Mouse (Mus musculus) bone marrow, adult 2 months (tissue): ENCODE measurements around the gene Palmd. TPM values are rescaled to one million over a fixed set of nuclear protein-coding genes. Genes with fewer than 3 reads are reported as not detected.

Experiments
- H3K27ac ChIP-seq: fragments of 200-500 bp; 2 replicates; pipeline ENCODE4 v1.5.1; 2012; ENCODE audit warnings: low read depth, mild to moderate bottlenecking, control low read depth, inconsistent platforms, low read length; ENCODE audit not compliant: control insufficient read depth, poor library complexity, insufficient read depth
- H3K4me1 ChIP-seq: fragments of 200-500 bp; 2 replicates; pipeline ENCODE4 v1.6.1; 2011; ENCODE audit warnings: low read length; ENCODE audit not compliant: control insufficient read depth, insufficient read depth
- H3K4me3 ChIP-seq: fragments of 200-500 bp; replicated peaks from 2 replicates; pipeline ENCODE3; 2011; ENCODE audit warnings: mild to moderate bottlenecking, low read depth, low read length, control low read depth; ENCODE audit not compliant: control insufficient read depth
- CTCF ChIP-seq: fragments of 200-500 bp; IDR thresholded peaks from 2 replicates; pipeline ENCODE4 v1.5.1; 2011; ENCODE audit warnings: low read length, control low read depth; ENCODE audit not compliant: control insufficient read depth, insufficient read depth
- POLR2A ChIP-seq: fragments of 200-500 bp; IDR thresholded peaks from 2 replicates; pipeline ENCODE4 v1.6.1; 2011; ENCODE audit warnings: low read depth, mild to moderate bottlenecking, control low read depth, low read length, borderline replicate concordance; ENCODE audit not compliant: control insufficient read depth
- WGBS: fragments of 180-500 bp; shearing (Covaris S2); methylation state at CpG from one replicate; pipeline ENCODE4 v1.1.7; 2018; 5-methylcytosine and 5-hydroxymethylcytosine counted together
- polyA plus RNA-seq: library from polyadenylated mRNA; stranded (reverse); fragments of >200 nt; gene quantifications from 2 replicates; pipeline ENCODE4 v1.2.4, GENCODE M21; 2011; ENCODE audit warnings: low replicate concordance; ENCODE audit not compliant: missing spikeins, insufficient read depth, insufficient read length

Gene Palmd
- polyA plus RNA-seq: 1.6 and 4.1 TPM in 2 replicates

GRCm38 (mm10) chr3:116968540-116968997, at the start of gene Palmd:
Gene Palmd (minus strand): TSS chr3:116968987.
- 16% methylated on average over 17 of the region's 17 CpGs for WGBS
- H3K4me3 ChIP-seq: no peak within 1 kb of the TSS
- no peak within 1 kb of the TSS for H3K27ac ChIP-seq
- H3K4me1 ChIP-seq: no peaks in the 10 kb centered on the region
- TF ChIP-seq POLR2A: no peak
- TF ChIP-seq CTCF: no peak

GRCm38 (mm10) chr3:117010182-117010581, 41.4 kb upstream of the Palmd start:
- no peak overlapping the region for H3K4me3 ChIP-seq
- WGBS: 68% methylated on average over 6 of the region's 6 CpGs
- no peaks in the 10 kb centered on the region for H3K4me1 ChIP-seq
- TF ChIP-seq CTCF (no peak), POLR2A (no peak)
- H3K27ac ChIP-seq: no peak overlapping the region

DNA sequence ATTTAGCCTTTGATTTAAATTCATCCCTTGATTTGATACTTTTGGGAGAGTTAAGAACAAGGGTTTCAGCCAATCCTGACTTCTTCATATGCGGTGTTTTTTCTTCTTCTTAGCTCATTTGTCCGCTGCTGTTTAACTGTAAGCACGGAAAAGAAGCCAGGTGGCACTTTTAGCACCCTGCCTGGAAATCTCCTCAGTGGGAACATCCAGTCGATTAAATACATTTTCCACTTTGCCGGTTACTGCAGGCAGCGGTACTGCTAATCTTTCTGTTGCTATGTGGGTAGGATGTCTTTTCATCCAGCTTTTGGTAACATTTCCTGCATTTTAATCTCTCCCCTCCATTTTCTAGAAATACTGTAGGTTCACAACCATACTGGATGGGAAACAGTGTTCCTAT, 38.6 kb upstream of the Palmd start:
- H3K4me3 ChIP-seq: no peak overlapping the region
- WGBS: 85% methylated on average over 6 of the region's 6 CpGs
- H3K27ac ChIP-seq: no peak overlapping the region
- no peaks in the 10 kb centered on the region for H3K4me1 ChIP-seq
- no peak for TF ChIP-seq CTCF
- TF ChIP-seq POLR2A: no peak

GRCm38 (mm10) chr3:117006636-117007035, 37.8 kb upstream of the Palmd start:
- no peak overlapping the region for H3K27ac ChIP-seq

DNA sequence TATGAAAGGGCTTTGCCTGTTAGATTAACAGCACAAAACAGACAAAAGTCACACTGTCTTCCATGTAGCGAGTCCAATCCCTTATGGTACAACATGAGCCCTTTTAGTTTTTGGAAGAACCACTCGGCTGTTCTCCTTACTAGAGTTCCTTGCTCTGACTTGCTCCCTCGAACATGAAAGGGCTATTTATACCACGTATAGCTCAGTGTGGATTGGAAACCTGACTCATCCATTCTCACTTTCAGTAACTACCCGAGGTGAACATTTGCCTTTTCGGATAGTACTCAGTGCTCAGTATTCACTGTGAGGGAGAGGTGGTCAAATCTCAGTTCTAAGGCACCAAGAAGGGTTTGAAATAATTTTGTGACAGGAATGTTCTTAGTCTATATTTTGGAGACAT, 34.6 kb upstream of the Palmd start:
- Histone ChIP-seq H3K27ac (no peak overlapping the region), H3K4me1 (no peaks in the 10 kb centered on the region), H3K4me3 (no peak overlapping the region)
- WGBS: 73% methylated on average over 6 of the region's 6 CpGs
- no peak for TF ChIP-seq POLR2A
- no peak for TF ChIP-seq CTCF

More at GRCm38 (mm10) chr3:117006636-117007035, 37.8 kb upstream of the Palmd start:
- Histone ChIP-seq H3K4me3 (no peak overlapping the region), H3K4me1 (no peaks in the 10 kb centered on the region)
- 80% methylated on average over 3 of the region's 3 CpGs for WGBS
- TF ChIP-seq CTCF: no peak

DNA sequence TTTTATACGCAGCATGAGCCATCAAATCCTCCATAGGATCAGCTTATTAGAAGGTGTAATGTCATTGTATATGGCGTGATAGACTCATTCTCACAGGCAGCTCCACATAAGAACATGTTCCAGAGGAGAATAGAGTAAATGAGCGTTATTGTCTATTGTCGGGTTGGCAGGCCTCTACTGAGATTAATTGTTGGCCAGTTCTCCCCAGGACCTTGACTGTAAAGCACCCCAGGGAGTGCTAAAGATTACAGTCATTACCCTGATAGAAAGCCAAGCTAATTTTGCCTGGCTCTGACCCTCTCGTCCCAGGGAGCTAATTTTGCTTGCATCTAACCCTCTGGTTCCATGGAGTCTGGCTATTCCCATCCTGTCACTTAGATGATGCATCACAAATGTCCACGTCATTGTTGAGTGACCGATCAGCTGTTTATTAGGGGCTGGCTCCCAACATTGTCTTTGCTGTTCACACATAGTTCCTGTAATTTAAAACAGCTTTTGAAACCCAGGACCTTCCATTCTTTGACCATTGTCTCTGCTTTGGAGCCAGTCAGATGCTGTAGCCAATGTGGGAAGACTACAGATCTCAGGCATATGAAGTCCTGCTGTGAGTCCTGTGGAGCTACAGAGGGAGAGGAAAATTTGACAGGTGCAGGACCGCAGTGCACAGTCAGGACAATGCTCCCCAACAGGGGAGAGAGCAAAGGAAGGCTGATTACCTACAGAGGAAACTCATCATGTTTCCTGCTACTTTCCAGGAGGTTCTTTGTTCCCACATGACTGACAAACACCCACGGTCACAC, 33.1 kb upstream of the Palmd start:
- 60% methylated on average over 9 of the region's 9 CpGs for WGBS

DNA sequence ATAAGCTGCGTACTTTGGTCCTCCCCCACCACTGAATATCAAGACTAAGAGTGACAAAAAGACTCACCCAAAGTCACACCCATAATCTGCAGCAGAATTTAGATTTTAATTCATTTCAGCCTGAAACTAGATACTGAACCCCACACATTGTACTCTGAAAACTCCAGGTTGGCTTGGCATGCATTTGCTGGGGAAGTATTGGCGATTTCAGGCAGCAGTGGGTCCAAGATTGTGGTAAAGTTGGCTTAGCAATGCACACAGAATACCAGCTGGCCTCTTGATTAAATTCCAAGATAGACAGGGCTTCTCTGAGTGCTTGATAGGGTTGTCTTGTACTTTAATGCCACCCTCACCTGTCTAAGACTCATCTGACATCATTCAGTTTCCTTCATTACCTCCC, 24.2 kb upstream of the Palmd start:
- Histone ChIP-seq H3K4me1 (no peaks in the 10 kb centered on the region), H3K27ac (no peak overlapping the region), H3K4me3 (no peak overlapping the region)
- TF ChIP-seq CTCF (no peak), POLR2A (no peak)
- 68% methylated on average over 2 of the region's 2 CpGs for WGBS

More for the DNA sequence above, 33.1 kb upstream of the Palmd start:
- Histone ChIP-seq H3K4me1 (no peaks in the 10 kb centered on the region), H3K4me3 (no peak overlapping the region), H3K27ac (no peak overlapping the region)
- no peak for TF ChIP-seq POLR2A
- no peak for TF ChIP-seq CTCF

DNA sequence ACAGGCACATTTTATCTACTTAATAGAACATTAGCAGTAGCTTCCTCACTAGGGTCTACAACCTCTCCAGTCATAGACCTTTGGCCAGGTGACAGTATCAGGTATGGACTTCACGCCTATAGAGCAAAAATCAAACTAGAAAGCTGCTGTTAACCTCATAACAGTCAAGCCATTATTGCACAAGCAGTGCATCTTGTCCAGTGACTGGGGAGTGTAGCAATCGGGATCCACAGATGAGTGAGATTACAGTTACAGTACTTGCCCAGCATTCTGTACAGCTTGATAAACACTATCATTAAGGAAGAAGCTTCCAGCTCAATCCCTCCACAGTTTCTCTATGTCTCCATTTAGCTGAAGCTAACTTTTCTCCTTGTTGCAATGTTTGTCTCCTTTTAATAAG, 22.4 kb upstream of the Palmd start:
- H3K27ac ChIP-seq: no peak overlapping the region
- TF ChIP-seq POLR2A (no peak), CTCF (no peak)
- H3K4me1 ChIP-seq: no peaks in the 10 kb centered on the region
- WGBS: 62% methylated on average over 2 of the region's 2 CpGs
- no peak overlapping the region for H3K4me3 ChIP-seq
